Mouse (Mus musculus) erythroblast, adult 5-6 weeks (primary cell): Measurements from ENCODE around the gene Ccdc74a. TPM values are rescaled to one million over a fixed set of nuclear protein-coding genes. Genes with fewer than 3 reads are reported as not detected.
A peak's percentile ranks its signal among the peaks of the same experiment; 100 is the strongest.

Source experiments
- ATAC-seq: replicated peaks from 2 replicates; pipeline ENCODE4 v1.8.0; 2016; ENCODE audit warnings: moderate number of reproducible peaks, mild to moderate bottlenecking, moderate TSS enrichment, inconsistent platforms; ENCODE audit not compliant: poor library complexity, low FRiP score, severe bottlenecking
- total RNA-seq, 2 experiments: library from RNA; stranded (forward) in 1 of 2; stranded (reverse) in 1 of 2; fragments of 150-400 nt in 1 of 2; fragments of 200-764, 138-1000 nt in 1 of 2; gene quantifications; 2 replicates each; pipeline versions ENCODE4 v1.2.3 to v1.2.4; 2015 to 2017; ENCODE audit warnings: low replicate concordance in 2 of 2

Ccdc74a gene
- total RNA-seq, 2 experiments from 2014 or later: 0.60 TPM; not detected in 1

DNA sequence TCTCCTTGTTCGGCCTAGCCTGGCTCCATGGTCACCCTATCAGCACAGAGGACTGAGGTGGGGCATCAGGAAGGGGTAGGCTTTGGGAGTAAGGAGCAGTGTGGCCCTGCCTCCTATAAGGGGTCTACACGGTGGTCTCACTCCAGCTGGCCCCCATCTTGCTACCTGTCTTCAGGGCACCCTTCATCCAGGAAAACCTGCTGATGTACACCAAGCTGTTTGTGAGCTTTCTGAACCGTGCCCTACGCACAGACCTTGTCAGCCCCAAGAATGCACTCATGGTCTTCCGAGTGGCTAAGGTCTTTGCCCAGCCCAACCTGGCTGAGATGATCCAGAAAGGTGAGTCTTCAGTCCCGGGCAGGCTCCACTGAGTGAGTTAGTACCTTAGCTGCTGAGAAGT is 6.3 kb upstream of the Ccdc74a start:
- no peak for ATAC-seq

GRCm38 (mm10) chr16:17640706-17641105 is 5.6 kb upstream of the Ccdc74a start:
- no peak for ATAC-seq

DNA sequence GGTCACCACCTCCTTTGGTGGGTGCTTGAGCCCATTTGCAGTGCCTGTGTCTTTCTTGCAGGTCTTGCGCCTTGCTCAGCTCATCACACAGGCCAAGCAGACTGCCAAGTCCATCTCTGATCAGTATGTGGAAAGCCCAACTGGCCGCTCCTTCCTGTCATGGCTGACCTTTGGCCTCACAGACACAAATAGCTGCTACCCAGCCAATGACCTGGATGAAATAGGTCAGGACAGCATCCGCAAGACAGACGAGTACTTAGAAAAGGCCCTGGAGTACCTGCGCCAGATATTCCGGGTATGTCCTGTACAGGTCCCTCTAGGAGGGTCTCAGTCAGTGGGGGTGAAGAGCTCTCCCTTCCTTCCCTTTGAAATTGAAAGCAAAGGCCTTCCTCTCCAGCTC is 5.0 kb upstream of the Ccdc74a start:
- no peak for ATAC-seq

DNA sequence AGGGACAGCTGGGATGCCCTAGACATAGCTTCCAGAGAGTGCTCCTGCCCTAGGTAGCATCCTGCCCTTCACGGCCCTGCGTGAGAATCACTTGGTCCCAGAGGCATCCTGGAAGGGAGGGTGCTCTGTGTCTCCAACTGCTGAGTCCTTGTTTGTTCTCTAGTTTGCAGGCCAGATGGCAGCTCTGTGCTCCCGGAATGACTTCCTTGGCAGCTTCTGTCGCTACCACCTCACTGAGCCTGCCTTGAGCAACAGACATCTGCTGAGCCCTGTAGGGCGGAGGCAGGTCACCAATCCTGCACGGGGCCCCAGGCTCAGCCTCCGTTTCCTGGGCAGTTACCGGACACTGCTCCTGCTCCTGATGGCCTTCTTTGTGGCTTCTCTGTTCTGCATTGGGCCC is 4.0 kb upstream of the Ccdc74a start:
- ATAC-seq: no peak

GRCm38 (mm10) chr16:17643437-17643990 is 2.8 kb upstream of the Ccdc74a start:
- ATAC-seq: no peak

- ATAC-seq: no peak; the same call in 1 of the 2 replicates
Observed at GRCm38 (mm10) chr16:17647156-17647555, 886 bp downstream of the Ccdc74a start.

GRCm38 (mm10) chr16:17647566-17648340 is 1.5 kb downstream of the Ccdc74a start:
- ATAC-seq: no peak

DNA sequence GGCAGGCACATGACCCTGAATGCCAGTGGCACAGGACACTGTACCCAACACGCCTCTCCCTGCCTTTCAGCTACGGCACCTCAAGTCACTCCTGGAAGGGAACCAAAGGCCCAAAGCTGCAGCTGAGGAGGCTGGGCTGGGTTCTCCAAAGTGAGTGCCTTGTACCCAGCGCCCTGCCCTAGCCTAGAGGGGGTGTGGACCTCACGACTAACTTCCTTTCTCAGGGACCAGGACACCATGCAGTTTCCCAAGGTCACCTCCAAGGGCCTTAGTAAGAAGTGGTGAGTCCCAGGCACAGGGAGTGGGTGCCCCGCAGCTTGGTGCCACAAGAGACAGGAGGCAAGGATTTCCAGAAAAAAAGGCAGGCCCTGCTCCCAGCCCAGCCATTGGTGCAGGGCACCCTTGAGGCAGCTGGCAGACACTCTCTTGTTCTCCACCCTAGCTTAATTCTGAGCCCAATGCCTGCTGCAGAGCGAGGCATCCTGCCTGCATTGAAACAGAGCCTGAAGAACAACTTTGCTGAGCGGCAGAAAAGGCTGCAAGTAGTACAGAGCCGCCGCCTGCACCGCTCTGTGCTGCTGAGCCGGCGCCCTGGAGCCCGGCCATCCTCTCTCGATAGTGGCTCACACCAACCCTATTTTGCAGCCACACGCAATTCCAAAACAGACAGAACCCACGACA is 3.8 kb downstream of the Ccdc74a start:
- ATAC-seq: no peak

- no peak for ATAC-seq
Observed at GRCm38 (mm10) chr16:17650711-17651110, 4.4 kb downstream of the Ccdc74a start.

- ATAC-seq: peak; percentile 69
Observed at GRCm38 (mm10) chr16:17652607-17653006, 6.3 kb downstream of the Ccdc74a start.

DNA sequence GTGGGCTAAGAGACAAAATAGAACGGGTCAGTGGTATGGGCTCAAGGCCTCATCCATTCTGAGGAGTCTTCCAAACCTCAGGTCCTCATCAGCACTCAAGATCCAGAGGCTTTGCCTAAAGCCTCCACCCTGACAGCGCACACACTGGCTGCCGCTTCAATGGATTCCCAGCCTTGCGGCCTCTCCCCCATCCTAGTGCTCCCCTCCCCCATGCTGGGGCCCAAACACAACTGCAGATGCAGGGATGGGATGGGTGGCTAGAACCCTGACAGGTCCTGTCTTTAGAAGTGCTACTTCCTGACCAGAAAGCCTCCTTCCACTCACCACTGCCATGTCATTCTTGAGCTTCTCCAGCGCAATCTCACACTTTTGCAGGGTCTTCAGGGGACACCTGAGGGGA is 7.3 kb downstream of the Ccdc74a start:
- no peak for ATAC-seq

GRCm38 (mm10) chr16:17654188-17654795 is 8.0 kb downstream of the Ccdc74a start:
- no peak for ATAC-seq

- ATAC-seq: no peak
Observed at GRCm38 (mm10) chr16:17656212-17656871, 10.1 kb downstream of the Ccdc74a start.

DNA sequence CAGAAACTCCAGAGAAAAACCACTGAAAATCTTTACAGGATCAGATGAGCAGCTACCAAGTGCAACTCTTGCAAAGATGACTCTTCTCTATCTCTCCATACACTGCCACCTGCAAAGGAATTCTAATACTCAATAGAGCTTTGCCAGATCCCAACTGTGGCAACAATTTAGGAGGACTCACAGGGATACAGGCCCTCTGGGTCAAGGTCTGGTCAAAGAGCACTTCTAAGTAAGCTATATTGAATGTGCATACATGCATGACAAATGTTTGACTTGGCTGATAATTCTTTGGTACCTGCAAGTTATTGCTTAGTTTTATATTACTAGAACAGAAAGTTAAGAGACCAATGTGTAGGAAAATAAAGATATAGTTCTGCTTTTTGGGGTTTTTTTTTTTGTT is 19.3 kb downstream of the Ccdc74a start:
- no peak for ATAC-seq

DNA sequence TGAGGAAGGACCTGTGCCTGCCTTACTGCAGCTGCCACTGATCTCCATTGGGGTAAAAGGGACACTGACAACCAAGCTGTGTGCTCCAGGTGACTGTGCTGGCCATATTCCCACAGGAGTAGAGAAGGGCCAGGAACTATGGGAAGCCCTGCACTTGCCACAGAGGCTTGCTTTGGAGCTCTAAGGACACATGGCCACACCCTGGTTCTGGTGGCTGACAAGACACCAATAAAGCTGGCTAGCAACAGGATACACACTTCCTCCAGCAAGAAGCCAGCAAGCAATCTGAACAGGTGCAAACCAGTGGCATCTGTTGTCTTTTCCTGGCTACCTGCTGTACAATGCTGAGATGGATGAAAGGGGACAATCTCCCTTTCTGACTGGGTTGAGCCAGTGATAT is 23.6 kb downstream of the Ccdc74a start:
- ATAC-seq: no peak

DNA sequence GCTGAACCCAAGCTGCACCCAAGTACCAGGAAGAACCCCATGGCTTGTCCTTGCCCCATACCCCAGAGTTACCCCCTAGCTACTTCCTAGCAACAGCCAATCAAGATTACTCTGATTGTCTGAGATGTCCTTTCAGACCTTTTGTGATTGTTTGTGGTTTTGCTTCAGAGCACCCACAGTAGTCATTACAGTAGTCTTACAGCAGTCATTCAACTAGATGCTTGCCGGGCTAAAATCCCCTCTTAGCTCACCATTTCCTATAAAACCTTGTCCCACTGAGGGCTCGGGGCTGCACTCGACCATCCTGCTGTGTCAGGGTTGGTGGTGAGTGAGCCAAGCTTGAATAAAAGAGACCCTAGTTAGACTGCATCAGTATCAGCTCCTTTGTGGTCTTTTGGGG is 48.6 kb downstream of the Ccdc74a start:
- no peak for ATAC-seq
